Mouse (Mus musculus) spleen, adult 12 weeks (tissue): ENCODE measurements around the gene Vmn2r89.
"Not testable (repeated sequence)": the region's sequence is repeated elsewhere in the genome, so short reads cannot be mapped to it uniquely, and the experiment has no call there.

Experiments
- DNase-seq: peaks from one replicate; pipeline ENCODE4 v3.0.0; 2022; ENCODE audit warnings: low spot score

The Vmn2r89 gene

GRCm38 (mm10) chr14:51451557-51451956 is at the start of gene Vmn2r89:
Gene Vmn2r89, plus strand, starts transcription at chr14:51451857.
- DNase-seq, result not testable (repeated sequence)

DNA sequence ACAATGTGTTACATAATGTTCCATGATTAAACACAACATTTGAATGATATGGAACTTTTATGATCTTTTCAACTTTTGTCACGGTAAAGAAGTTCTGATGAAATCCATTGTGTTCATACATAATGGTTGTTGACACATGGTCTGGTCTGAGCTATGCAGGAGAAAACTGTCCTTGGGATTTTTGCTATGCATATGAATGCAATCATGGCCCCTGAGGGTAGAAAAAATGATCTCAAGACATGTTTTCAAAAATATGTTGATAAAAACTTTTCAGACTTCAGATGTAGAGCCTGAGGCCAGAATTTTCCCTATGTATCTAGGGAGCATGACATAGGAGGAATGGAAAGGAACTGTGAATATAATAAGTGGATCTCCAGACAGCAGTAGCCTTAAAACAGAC is 41.1 kb upstream of the Vmn2r89 start, which contains the start of gene Vmn2r88:
Gene Vmn2r88, plus strand, starts transcription at position 301 of the 400 bp plus-strand sequence.
- DNase-seq, result no peak

DNA sequence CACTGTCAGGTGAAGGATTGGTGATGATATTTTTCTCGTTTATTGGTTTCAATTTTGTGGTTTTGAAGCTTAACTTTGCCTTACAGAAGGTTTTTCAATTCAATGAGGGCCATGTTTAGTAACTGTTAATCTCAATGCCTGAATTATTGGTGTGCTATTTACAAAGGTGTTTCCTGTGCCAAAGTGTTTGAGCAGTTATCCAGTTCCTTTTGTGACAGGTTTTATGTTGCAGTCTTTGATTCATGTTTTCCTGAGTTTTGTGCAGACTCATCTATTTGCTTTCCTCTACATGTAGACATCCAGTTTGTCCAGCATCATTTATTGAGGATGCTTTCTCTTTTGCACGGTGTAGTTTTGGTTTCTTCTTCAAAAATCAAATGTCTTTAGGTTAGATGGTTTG is 27.8 kb upstream of the Vmn2r89 start:
- DNase-seq, result no peak

DNA sequence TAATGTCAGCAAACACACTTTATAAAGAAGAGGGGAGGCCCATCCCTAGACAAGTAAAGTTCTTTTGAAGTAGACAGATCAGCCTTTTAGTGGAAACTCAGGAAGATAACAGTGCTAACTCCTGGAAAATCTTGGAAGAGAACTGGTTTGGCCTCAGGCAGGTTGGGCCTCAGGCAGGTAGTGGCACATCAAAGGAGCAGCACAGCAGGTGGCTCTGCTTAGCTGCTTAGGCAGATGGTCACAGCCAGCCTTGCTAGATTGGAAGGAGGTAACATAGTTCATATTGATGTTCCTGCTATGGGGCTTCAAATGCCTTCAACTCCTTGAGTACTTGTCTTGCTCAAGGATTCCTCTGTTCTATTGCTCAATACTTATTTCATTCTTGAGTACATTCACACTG is 21.5 kb upstream of the Vmn2r89 start:
- DNase-seq, result not testable (repeated sequence)

GRCm38 (mm10) chr14:51434546-51434945 is 17.1 kb upstream of the Vmn2r89 start:
- no peak for DNase-seq

DNA sequence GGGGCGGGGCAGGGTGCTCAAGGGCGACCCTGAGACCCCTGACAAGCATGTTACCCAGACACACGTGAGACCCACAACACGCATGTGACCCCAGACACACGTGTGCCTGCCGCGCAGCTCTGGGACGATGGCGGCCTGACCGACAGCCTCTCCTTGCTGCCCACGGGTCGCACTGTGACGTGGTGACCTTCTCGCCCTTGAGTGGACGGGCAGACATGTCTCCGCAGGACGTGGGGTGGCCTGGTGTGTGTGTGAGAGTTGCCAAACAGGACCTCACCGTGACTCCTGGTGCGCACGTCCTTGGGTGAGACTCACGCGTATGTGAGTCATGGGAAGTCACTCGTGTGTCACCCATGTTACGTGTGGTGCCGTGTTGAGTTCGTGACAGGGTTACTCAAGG is 16.6 kb upstream of the Vmn2r89 start:
- DNase-seq, result no peak

GRCm38 (mm10) chr14:51438955-51439354 is 12.7 kb upstream of the Vmn2r89 start:
- no peak for DNase-seq

DNA sequence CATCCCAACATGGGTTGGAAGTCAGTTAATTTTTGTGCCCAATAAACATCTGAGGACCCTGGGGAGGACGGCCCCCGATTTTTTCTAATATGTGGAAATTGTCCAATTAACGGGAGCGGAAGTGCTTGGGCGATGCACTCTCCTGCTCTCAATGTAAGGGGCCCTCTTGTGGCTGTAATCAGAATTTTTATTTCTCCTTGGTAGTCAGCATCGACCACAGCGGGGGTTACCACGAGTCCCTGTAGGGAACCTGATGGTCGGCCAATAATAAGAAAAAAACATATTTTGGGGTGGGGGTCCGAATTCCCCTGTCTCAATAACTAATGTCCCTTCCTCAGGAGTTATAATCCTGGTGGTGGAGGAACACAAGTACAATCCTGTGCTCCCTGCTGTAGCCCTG is 28.6 kb downstream of the Vmn2r89 start:
- not testable (repeated sequence) for DNase-seq

- not testable (repeated sequence) for DNase-seq
These were observed 29.8 kb downstream of the Vmn2r89 start for GRCm38 (mm10) chr14:51481332-51482015.

DNA sequence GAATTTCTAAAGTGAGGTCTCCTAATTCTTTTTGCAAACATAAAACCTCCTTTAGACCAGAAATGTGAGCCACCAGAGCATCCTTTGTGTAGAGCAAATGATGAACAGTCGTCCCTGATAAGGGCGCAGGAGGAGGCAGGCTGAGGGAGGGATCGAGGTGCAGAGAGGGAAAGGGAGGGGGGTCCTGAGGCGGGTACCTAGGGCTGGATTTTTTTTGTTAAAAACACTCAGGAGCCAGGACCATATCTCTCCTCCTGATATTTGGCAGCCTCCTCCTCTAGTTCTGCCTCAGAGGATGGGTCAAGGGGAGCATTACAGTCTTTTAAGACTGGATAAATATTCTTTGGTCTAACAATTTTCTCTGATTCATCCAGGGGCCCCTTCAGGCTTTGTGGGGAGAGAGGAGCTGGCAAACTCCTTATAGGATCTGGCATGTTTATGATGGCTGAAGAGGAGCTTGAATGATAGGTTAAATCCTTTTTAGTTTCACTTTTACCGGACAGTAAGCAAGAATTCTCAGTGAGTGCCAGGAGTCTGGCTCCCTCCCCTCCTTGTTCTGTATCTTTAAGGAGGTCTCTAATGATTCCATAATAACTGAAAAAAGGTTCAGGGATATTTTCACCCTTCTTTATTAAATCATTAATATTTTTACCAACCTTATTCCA is 30.5 kb downstream of the Vmn2r89 start:
- DNase-seq, result no peak

- DNase-seq, result not testable (repeated sequence)
These were observed 31.3 kb downstream of the Vmn2r89 start for GRCm38 (mm10) chr14:51482971-51483381.

- no peak for DNase-seq
These were observed 32.0 kb downstream of the Vmn2r89 start for GRCm38 (mm10) chr14:51483671-51484070.

DNA sequence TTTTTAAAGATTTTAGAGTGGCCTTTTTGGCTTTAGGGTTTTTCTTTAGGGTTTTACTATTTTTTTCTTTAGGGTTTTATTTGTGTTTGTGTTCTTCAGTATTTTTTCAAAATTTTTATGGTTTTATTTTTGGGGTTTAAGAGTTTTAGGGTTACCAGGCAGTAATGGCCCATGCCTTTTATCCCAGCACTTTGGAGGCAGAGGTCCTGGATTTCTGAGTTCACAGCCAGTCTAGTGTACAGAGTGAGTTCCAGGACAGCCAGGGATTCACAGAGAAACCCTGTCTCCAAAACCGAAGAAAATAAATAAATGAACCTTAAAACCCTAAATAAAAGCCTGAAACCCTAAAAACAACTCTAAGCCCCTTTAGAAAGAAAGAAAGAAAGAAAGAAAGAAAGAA is 34.5 kb downstream of the Vmn2r89 start:
- DNase-seq, result no peak

DNA sequence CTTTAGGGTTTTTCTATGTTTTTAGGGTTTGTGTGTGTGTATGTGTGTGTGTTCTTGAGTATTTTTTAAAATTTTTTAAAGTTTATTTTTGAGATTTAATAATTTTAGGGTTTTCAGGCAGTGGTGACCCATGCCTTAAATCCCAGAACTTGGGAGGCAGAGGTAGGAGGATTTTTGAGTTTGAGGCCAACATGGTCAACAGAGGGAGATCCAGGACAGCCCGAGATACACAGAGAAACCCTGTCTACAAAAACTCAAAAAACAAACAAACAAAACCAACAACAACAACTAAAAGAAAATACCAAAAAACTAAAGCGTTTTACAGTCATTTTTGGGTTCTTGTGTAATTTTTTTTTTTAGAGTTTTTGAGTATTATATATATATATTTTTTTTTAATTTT is 44.1 kb downstream of the Vmn2r89 start:
- no peak for DNase-seq

DNA sequence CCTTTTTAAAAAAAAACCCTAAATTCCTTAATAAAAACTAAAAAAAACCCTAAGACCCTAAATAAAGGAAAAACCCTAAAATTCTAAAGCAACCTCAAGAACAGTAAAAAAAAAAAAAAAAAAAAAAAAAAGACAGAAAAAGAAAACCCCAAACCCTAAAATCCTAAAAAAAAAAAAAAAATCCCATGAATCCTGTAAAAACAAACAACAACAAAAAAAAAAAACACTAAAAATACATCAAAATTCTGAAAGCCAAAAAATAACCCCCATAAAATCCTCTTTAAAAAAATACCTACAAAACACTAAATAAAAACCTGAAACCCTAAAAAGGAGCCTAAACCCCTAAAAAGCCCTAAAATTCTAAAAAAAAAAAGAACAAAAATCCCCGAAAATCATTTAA is 45.3 kb downstream of the Vmn2r89 start:
- DNase-seq, result no peak

DNA sequence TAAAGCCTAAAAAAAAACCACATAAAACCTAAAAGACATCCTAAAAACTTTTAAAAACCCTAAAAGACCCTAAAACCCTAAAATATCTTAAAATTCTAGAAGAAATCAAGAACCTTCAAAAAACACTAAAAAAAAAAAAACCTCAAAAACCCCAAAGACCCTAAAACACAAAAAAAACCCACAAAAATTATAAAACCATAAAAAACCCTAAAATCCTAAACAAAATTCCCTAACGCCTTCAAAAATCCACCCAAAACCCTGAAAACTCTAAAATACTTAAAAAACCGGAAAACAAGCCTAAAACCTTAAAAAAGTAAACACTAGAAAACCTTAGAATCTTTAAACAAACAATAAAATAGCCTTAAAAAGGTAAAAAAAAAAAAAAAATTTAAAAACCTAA is 46.3 kb downstream of the Vmn2r89 start:
- DNase-seq, result no peak

DNA sequence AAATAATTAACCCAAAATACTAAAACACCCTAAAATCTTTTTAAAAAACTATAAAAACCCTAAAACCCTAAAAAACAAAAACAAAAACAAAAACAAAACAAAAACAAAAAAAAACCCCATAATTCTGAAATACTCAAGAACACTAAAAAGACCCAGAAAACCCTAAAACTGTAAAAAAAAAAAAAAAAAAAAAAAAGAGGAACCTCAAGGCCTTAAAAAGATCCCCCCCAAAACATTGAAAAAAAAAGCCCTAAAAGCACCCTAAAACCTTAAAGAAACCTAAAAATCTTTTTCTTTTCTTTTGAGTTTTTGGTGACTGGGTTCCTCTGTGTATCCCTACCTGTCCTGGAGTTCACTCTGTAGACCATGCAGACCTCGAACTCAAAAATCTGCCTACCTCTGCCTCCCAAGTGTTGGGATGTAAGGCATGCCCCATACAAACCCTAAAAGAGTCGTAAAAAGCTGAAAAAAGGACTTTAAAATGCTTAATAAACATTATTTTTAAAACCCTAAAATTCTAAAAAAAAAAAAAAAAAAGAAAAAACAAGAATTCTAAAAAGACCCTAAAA is 48.1 kb downstream of the Vmn2r89 start:
- DNase-seq, result no peak

GRCm38 (mm10) chr14:51500461-51500860 is 48.8 kb downstream of the Vmn2r89 start:
- DNase-seq, result no peak

DNA sequence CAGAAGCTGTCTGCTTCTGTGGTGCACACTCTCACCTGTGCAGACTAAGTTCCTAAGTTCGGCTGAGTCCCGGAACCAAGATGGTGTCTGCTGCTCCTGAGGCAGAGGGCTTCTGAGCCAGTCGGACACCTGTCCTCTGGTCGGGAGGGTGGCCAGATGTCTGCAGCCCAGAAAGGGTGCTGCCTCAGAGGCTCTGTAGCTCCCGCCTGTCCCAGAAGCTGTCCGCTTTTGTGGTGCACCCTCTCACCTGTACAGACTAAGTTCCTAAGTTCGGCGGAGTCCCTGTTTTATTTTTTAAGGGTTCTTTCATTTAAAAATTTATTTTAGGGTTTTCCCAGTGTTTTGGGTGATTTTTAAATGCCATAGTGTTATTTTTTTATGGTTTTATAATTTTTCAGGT is 55.8 kb downstream of the Vmn2r89 start:
- DNase-seq, result no peak
